Mouse (Mus musculus): ENCODE measurements around the gene Sec61a2. TPM values are rescaled to one million over a fixed set of nuclear protein-coding genes. Genes with fewer than 3 reads are reported as not detected.

Gene Sec61a2
- total RNA-seq, 2 experiments from 2014 or later = 31.9 to 32.2 TPM

DNA sequence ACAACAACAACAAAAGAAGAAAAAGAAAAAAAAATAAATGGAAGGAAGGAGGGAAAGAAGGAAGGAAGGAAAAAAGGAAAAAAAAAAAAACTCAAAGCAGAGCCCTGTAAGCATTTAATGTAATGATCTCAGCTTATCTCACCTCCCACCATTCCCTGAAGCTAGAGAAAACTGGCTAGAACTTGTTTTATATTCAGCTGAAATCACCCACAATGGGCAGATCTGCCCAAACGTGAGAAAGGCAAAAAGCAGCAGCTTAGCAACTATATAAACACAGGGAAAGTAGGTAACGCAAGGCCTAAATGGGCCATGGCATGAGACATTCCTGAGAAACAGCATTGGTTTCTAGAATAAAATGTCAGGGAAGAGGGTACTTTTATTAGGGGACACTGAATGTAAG, 5.8 kb downstream of the Sec61a2 start:
- no peak for DNase-seq (ENCODE audit: low spot score in 2 of 2)

DNA sequence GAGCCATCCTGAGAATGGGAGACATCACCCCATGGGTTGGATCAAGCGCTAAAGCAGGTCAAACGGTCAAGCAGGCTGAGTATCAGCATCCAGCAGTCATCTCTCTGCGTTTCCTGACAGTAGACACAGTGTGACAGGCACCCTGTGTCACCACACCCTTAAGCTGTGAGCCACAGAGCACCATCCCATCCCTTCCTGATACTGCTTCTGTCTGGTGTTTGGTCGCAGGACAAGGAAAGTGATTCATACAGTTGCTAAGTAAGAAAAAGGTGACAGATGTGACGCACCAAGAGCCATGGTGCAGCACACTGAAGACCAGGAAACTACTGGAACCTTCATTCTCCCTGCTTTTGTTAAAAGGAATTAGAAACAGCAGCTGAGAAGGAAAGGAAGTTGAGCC, 6.4 kb downstream of the Sec61a2 start:
- no peak for DNase-seq (ENCODE audit: low spot score in 2 of 2)

DNA sequence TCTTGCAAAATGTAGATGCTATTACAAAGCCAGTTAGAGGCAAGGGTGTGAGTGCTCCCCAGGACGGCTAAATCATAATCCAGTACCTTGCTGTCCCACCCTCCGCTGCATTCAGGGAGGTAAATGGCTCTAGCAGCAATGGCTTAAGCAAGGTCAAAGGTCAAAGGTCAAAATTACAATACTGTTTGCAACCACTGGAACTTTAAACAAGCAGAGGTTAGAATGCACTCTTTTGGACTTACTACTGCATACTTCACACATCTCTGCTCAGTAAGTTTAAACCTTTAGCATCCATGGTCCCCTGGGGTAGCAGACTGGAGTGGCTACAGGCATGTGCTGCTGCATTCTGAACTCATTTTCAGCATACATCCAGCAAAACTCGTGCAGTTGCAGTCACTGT, 17.8 kb downstream of the Sec61a2 start:
- no peak for DNase-seq (ENCODE audit: low spot score in 2 of 2)

DNA sequence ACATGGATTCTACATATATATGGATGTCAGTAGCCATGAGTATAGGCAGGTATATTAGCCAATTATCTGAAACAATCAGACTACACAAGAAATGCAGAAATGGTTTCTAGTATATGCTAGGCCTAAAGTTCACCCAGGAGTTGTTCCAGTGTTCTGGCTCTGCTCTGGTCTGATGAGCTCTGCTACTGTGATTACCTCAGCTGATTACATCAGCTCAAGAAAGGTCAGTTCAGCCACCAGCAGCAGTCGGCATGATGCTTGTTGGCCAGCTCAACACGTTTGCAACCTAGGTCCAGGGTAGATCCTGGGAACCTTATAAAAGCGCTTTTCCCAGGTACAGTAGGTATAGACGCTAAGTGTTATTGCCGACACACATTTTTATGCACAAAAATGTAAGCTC, 25.5 kb downstream of the Sec61a2 start:
- DNase-seq (ENCODE audit: low spot score in 2 of 2) = no peak

DNA sequence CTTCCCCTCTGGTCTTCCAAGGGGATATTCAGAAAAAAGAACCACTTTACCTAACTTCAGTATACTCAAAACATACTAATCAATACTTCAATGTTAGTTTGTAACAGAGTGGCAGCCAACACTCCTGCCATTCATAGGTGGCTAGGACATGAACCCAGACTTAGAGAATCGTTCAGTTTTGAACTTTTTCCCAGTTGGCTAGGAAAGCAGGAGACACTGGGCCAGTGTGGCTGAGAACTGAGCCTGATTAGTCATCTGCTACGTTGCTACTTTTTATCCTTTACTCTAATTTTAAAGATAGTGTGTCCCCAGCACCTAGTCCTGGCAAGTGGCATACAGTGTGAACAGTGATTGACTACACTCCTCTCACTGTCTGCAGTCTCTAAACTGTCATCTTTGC, 27.6 kb downstream of the Sec61a2 start:
- no peak for DNase-seq (ENCODE audit: low spot score in 2 of 2)

DNA sequence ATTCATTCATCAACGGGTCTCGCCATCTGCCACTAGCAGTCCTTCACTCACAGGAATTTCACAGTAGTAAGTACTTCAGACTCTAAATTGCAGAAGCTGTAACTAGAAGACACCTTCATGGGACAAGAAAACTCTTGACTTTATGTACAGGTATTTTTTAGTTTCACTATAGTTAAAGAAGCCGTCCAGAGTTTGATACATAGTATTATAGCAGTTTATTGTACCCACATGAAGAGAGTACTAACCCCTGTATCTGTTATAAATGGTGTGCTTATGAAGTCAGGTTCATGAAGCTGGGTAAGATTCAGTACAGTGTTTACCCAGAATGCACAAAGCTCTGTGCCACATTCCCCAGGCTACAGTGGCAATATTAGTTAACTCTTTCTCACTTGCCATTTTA, 32.4 kb downstream of the Sec61a2 start, which contains the start of gene Gm13199:
Gm13199 (minus strand) TSS at position 101 of the 400 bp plus-strand sequence.
- DNase-seq (ENCODE audit: low spot score in 2 of 2) = no peak

DNA sequence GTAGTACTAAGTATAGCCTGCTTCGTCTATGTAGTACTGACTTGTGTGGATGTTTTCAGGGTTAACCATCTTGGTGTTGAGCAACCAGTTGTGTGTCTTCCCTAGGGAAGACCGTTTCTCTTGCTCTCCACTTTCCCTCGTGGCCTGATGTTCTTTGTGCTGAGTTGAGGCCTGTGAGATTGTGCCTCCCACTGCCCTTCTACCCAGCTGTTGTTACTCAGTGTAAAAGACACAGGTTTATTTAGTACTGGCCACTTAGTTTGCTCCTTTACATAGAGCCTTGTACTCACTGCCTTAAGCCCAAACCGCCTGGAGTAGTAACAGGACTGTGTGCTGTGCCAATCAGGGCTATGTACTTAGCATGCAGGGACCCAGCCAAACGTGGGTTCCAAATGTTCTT, 43.4 kb downstream of the Sec61a2 start:
- DNase-seq (ENCODE audit: low spot score in 2 of 2) = no peak

DNA sequence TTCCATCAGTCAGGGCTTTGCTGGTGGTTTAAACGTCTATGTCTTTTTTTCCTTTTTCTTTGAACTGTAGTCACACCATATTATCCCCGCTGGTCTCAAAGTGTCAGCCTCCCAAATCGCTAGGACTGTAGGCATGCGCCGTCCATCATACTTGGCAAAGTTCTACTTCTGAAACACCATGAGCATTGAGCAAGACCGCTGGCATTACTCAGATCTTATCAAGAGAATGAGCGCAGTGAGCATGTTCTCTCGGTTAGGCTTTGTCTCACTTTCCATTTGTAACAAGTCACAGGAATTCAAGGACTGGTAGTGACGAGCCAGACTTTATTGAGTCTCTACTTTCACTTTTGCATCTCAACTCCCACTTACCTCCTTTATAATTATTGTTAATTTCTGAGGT, 44.1 kb downstream of the Sec61a2 start:
- DNase-seq (ENCODE audit: low spot score in 2 of 2) = peak in 1 of 2 experiments; percentile 19

DNA sequence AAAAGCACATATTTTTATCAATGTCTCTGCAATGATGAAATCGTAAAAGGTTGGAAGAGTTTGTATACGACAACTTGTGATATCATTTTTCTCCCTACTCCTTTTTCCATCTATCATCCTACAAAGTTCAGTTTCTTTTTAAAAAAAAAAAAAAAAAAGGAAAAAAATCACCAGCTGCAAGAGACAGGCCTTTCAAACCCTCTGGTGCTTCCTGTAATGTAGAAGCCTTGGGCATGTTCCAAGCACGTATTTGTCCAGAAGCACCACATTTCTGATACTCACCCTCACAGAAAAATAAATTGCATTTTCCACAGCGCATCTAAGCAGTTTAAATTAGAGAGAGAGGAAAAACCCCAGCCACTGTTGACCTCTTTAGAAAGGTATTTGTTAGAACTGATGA, 49.4 kb downstream of the Sec61a2 start:
- no peak for DNase-seq (ENCODE audit: low spot score in 2 of 2)

DNA sequence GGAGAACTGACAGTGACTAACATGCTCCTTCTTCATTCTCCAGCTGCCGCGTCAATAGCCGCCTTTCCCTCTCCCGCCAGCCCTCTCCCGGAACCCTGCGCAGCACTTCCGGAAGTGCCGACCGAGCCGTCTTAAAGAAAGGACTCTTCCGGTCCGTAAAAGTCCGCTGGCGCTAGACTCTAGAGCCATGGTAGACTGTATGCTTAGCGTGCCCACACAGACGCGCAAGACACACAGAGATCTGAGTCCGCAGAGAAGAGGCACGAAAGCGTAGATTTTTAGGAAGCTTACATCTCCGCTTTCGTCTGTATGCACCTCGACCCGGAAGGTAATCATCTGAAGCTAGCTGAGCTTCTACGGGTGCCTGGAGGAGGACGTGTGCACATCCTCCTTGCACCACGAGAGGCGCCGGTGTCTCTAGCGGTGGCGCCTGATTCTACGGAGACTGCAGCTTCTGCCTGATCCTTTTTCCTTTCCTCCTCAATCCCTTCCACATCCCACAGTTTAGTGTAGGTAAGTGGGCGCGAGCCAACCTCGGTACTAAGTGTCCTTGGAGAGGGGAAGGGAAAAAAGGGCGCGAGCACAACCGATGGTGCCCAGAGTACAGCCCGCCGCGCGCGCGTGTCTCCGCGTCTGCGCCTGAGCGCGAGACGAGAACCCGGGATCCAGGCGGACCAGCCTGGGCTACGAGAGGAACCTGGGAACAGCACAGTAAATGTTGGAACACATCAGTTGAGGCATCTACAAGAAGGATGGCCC, 50.2 kb downstream of the Sec61a2 start, which contains the start of the genes Nudt5 and Cdc123:
Nudt5 (plus strand) TSS at position 147 of the 759 bp plus-strand sequence.
Cdc123 (minus strand) TSS at position 292 of the 759 bp plus-strand sequence.
- DNase-seq (ENCODE audit: low spot score in 2 of 2) = peak; percentile 73 to 79

DNA sequence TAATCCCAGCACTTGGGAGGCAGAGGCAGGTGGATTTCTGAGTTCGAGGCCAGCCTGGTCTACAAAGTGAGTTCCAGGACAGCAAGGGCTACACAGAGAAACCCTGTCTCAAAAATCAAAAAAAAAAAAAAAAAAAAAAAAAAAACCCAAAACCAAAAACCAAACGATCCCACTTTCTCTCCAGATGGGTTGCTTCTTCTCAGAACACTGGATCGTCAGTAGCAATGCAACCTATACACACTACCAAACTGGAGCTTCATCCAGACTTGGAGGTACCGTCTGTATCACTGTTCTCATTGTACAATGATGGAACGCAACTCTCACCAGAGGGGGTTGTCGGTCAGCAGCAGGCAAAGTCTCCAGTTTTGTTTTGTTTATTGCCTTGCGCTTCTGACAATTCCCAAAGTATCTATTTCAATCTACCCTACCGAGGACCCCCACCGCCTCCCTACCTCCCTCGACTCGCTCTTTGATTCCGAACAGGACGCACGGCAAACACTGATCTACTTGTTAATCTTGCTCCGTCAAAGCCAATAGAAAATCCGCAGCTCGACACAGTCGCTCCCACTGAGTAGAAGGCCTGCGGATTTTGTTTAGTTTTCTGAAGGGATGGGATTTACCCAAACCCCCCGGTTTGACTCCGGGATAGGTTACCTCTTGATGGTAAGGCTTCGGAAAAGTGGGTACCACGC, 50.9 kb downstream of the Sec61a2 start:
- DNase-seq (ENCODE audit: low spot score in 2 of 2) = no peak

DNA sequence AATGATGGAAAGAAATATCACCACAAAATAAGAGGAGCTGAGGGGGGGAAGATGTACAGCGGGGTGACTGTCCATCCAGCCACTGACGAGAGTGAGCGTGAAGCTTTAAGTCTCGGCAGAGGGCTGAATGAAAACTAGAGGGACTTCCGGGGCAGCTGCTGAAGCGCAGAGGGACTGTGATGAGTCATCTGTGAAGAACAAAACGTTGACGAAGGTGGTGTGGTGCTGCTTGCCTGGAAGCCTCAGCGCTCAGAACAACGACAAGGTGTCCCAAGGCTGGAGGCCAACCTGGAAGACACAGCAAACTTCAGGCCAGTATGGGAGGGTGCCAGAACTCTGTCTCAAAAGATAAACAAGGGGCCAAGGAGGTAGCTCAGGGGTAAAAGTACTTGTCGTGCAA, 54.4 kb downstream of the Sec61a2 start:
- DNase-seq (ENCODE audit: low spot score in 2 of 2) = no peak

DNA sequence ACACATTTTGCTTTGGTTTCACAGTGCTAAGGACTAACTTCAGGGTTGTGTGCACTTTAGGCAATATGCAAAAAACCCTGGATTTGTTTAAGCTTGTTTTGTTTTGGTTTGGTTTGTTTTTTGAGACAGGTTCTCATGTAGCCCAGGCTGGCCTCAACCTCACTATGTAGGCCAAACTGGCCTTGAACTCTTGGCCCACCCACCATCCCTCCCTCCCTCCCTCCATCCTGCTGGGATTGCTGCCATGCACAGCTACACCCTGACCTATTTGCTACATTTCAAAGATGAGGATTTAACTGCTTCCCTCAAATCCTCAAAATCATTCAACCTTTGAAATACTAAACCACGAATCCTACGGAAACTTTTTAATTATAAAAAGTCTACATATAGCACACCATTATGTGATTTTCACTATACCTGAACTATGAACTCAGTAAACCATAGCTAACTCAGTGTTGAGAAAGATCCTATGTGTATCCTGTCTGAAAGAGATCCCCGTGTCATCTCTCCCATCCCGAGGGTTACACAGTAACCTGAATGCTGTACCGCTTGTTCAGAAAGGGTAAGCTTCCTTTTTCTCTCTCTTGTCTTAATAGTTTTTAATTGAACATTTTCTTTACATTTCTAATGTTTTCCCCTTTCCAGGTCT, 69.8 kb downstream of the Sec61a2 start:
- no peak for DNase-seq (ENCODE audit: low spot score in 2 of 2)

DNA sequence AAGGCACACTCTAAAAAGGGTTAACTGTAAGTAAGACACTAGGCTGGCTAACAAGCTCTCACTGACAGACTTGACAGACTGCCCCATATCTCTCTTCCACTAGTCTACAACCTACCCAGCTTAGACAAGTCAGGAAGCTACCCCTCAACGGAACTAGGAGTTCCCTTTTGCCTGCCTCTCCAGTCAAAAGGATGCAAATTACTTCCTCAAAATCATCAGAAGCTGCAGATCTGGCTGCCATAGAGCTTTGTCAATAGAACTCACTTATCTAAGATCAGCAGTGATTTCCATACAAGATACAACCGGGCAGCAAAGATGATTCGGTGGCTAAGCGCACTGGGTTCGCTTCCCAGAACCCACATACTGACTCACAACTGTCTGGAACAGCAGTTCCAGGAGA, 70.5 kb downstream of the Sec61a2 start:
- DNase-seq (ENCODE audit: low spot score in 2 of 2) = no peak

DNA sequence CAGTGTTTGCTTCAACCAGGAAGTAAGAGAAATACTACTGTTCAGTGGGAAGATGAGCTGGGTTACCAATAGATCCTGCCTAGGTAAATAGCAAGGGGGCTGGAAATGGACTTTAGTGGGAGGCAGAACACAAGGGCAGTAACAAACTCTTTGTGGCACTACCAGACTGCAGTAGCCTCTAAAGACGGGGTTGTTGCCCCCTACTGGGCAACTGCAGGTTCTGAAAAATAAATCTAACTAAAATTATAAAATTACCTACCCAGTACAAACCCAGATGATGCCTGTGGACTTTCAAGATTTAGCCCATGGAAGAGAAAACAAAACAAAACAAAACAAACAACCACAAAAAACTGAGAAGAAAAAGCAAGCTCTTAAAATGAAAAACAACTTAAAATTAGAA, 71.0 kb downstream of the Sec61a2 start:
- no peak for DNase-seq (ENCODE audit: low spot score in 2 of 2)

DNA sequence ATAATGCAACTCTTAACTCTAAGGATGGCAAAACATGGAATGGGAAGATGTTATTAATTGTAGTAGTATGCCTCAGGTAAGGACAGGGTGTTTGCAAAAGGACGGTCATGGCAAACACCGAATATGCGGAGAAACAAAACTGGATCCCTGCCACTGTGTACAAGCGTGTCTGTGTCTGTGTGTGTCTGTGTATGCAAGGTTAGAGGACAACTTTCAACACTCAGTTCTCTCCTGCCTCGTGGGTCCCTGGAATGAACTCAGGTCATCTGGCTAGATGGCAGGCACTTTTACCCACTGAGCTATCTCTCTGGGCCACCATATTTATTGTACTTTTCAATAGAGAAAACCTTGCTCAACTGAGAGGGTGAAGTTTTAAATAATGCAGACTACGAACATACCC, 72.8 kb downstream of the Sec61a2 start:
- DNase-seq (ENCODE audit: low spot score in 2 of 2) = no peak

DNA sequence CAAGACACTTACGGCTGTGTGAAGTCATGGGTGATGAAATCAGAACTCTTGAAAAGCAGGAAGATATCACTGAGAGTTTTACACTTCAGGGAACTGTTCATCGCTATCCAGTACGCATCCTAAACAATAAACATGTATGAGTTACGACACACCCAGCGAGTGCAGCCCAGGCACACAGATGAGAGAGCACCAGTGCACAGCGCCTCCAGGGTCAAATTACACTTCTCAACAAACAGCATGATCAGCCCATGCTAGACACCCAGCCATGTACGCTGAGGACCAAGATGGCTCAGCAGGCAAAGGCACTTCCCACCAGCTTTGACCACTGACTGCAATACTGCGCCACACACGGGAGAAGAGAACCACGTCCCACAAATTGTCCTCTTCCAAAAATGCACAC, 74.0 kb downstream of the Sec61a2 start:
- no peak for DNase-seq (ENCODE audit: low spot score in 2 of 2)

Other genes starting within 250 kb of the Sec61a2 start
- gene Camk1d, start 180.9 kb downstream of the Sec61a2 start, total RNA-seq (2021) = 1 to 10 TPM; 7.8 to 8.1 TPM
- 10 to 100 TPM; 41.2 to 52.2 TPM for gene Nudt5, start 50.4 kb downstream of the Sec61a2 start, total RNA-seq (2021)
- gene Cdc123, start 50.3 kb downstream of the Sec61a2 start, total RNA-seq (2021) = 100 to 1,000 TPM; 136 to 140 TPM
- 1 to 10 TPM in 1 of 2 experiments, not detected in 1; 1.5 TPM for gene Gm13199, start 32.5 kb downstream of the Sec61a2 start, total RNA-seq (2021)
- 10 to 100 TPM in 1 of 2 experiments, 1 to 10 TPM in 1; 6.6 to 13.1 TPM for gene Dhtkd1, start 47.4 kb upstream of the Sec61a2 start, total RNA-seq (2021)
- 10 to 100 TPM; 24.8 to 27.6 TPM for gene Upf2, start 56.0 kb upstream of the Sec61a2 start, total RNA-seq (2021)
- gene Proser2, start 234.8 kb upstream of the Sec61a2 start, total RNA-seq (2021) = 10 to 100 TPM; 14.0 to 21.6 TPM